Mouse (Mus musculus): ENCODE results near the gene Scp2.

Gene Scp2

DNA sequence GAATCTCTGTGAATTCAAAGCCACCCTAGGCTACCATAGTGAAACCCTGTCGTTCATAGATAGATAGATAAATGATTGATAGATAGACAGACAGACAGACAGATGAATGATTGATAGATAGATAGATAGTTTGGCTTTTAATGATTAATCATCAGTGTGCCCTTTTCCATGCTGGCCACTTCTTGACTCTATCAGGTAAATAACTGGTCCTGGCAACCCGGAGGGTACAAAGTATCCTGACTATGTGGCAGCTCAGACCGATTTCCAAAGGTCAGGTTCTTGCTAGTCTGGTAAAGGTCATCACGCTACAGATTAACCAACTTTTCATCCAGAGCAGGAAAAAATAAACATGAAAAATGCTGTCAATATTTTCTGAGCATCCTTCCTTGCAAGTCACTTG, 78.2 kb downstream of the Scp2 start:
- in situ Hi-C loops (cut with MboI; ENCODE audit: low pct_unique_long_range_greater_than_20kb in 1 of 2, low sequenced_read_pairs in 2 of 2, unreplicated experiment in 1 of 2) = no loop called here

DNA sequence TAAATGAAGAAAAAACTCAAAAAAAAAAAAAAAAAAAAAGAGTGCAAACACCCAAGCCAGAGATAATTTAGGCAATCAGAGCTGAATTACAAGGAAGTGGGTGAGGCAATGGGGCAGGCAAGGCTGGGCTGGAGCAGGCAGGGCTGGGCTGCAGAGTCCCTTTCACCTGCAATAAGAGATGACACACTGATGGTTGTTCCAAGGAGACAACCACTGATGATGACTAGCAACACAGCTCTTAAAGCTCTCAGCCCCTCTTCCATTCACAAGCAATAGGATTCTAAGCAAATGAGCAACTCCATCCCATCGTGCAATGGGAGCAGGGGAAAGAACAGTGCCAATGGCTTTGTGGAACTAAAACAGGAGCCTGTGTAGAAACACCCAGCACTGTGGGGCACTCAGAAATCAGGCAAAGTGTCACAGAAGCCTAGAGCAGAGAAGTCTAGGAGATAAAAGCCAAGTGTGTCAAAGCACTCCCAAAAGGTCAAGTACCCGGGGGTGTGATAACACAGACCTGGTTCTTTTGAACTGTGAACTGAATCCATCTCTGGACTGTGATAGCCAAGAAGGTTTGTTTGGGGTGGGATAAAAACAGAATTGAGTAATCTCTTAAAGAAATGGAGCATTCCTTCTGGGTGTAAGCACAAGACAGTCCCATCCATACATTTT, 79.5 kb downstream of the Scp2 start:
- in situ Hi-C loops (cut with MboI; ENCODE audit: low pct_unique_long_range_greater_than_20kb in 1 of 2, low sequenced_read_pairs in 2 of 2, unreplicated experiment in 1 of 2) = no loop called here

GRCm38 (mm10) chr4:108063616-108064015, 81.2 kb downstream of the Scp2 start:
- in situ Hi-C loops (cut with MboI; ENCODE audit: low pct_unique_long_range_greater_than_20kb in 1 of 2, low sequenced_read_pairs in 2 of 2, unreplicated experiment in 1 of 2) = no loop called here

DNA sequence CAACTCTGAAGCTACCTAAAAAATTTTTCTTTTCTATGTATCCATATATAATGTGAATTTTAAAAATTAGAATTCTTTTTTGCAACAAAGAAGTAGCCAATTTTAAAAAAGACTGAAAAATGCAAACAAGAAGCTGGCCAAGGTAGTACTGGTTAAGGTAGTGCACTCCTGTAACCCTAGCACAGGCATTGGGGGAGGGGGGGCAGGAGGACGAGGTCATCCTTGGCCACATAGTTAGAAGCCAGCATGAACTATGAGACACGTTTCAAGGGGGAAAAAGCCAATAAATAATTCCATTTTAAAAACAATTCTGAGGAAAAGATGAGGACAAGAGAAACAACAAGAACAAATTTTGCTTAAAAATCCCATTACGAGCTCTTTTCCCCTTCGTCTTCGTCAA, 82.3 kb downstream of the Scp2 start:
- in situ Hi-C loops (cut with MboI; ENCODE audit: low pct_unique_long_range_greater_than_20kb in 1 of 2, low sequenced_read_pairs in 2 of 2, unreplicated experiment in 1 of 2) = no loop called here

GRCm38 (mm10) chr4:108060774-108061173, 84.0 kb downstream of the Scp2 start:
- in situ Hi-C loops (cut with MboI; ENCODE audit: low pct_unique_long_range_greater_than_20kb in 1 of 2, low sequenced_read_pairs in 2 of 2, unreplicated experiment in 1 of 2) = no loop called here

- in situ Hi-C loops (cut with MboI; ENCODE audit: low pct_unique_long_range_greater_than_20kb in 1 of 2, low sequenced_read_pairs in 2 of 2, unreplicated experiment in 1 of 2) = no loop called here
Measured at GRCm38 (mm10) chr4:108059601-108060379, 85.0 kb downstream of the Scp2 start.

GRCm38 (mm10) chr4:108058166-108058565, 86.6 kb downstream of the Scp2 start:
- in situ Hi-C loops (cut with MboI; ENCODE audit: low pct_unique_long_range_greater_than_20kb in 1 of 2, low sequenced_read_pairs in 2 of 2, unreplicated experiment in 1 of 2) = no loop called here

DNA sequence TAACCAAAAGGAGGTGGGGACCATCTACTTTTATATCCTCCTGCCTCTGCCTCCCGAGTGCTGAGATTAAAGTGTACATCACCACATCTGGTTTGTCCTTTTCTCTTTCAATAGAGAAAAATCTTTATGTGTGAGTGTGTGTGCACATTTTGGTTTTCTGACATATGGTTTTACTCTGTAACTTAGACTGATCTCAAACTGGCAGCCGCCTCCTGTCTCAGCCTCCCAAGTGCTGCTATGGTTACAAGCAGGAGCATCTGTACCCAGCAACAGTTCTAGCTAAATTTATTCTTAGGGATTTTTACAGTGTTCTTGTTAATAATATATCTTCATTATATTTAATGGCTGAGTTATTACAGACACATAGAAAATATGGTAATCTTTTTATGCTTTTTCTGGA, 87.6 kb downstream of the Scp2 start:
- in situ Hi-C loops (cut with MboI; ENCODE audit: low pct_unique_long_range_greater_than_20kb in 1 of 2, low sequenced_read_pairs in 2 of 2, unreplicated experiment in 1 of 2) = no loop called here

DNA sequence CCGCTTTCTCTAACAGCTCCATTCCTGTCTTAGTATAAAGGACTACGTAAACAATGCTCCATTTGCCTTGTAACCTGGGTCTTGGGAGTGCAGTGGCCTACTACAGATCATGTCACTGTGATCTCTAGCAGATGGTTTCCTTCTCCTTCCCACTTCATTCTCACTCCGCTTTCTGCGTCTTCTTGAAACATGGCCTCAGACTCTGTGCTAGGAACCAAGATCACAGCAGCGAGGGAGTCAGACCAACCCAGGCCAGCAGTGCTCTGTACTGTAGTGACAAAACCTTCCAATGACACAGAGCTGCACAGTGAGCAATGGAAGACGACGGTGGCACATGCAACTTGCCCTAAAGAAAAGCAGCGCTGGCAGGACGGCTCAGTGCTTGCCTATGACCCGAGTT, 88.9 kb downstream of the Scp2 start:
- in situ Hi-C loops (cut with MboI; ENCODE audit: low pct_unique_long_range_greater_than_20kb in 1 of 2, low sequenced_read_pairs in 2 of 2, unreplicated experiment in 1 of 2) = no loop called here

DNA sequence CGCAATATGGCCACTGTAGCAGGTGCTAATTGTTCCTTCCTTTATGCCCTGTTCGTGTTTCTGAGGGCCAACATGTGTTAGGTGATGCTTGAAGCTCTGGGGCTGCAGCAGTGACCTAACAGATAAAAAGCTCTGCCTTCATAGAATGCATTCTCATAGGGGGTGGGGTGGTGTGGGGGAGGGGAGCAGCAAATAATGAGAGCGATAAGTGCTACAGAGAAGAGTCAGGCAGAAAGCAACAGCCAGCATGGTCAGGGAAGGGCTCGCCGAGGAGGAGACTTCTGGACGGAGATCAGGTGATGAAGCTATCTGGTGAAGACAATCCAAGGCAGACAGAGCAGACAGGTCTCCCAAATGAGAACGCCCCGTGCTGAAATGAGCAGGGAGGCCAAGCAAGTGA, 92.1 kb downstream of the Scp2 start:
- in situ Hi-C loops (cut with MboI; ENCODE audit: low pct_unique_long_range_greater_than_20kb in 1 of 2, low sequenced_read_pairs in 2 of 2, unreplicated experiment in 1 of 2) = no loop called here

DNA sequence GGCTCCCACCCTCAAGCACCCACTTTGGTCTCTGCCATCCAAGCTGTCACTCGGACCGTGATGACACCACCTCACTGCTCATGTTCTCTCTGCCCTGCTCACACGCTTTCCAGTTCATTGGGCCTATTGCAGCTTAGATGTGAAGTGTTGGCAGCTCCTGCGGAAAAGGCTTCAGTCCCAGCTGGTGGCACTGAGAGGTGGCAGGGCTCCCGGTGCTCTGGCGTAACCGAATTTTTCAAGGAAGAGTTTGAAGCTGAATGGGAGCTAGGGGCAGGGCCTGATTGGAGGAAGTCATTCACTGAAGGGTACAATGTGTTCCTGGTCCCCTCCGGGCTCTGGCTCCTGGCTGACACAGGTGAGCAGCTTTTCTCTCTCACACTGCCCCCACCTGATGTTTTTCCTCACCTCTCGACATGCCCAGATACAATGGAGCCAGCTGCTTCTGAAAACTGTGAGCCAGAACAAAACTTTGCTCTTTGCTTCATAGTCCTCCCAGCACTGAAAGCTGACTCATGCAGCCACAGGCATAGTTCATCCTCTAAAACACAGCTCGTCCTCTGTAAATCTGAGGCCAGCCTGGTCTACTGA, 93.0 kb downstream of the Scp2 start:
- in situ Hi-C loops (cut with MboI; ENCODE audit: low pct_unique_long_range_greater_than_20kb in 1 of 2, low sequenced_read_pairs in 2 of 2, unreplicated experiment in 1 of 2) = no loop called here

DNA sequence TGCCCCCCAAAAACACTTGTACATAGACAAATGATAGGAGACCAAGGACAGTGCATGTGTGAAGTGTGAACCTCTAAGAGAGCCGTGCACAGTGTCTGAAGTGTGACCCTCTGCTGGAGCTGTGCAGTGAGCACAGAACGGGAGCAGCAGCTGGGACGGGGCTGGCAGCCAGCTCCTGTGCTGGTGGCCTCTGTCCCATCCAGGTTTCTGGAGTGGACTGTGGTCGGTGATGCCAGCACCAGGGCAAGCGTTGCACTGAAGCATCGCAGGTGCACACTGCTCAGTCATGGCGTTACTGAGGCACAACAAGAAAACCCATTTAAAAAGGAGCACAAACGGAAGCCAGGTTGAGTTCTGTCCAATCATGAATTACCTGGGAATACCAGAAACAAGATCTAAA, 98.7 kb downstream of the Scp2 start:
- in situ Hi-C loops (cut with MboI; ENCODE audit: low pct_unique_long_range_greater_than_20kb in 1 of 2, low sequenced_read_pairs in 2 of 2, unreplicated experiment in 1 of 2) = no loop called here

DNA sequence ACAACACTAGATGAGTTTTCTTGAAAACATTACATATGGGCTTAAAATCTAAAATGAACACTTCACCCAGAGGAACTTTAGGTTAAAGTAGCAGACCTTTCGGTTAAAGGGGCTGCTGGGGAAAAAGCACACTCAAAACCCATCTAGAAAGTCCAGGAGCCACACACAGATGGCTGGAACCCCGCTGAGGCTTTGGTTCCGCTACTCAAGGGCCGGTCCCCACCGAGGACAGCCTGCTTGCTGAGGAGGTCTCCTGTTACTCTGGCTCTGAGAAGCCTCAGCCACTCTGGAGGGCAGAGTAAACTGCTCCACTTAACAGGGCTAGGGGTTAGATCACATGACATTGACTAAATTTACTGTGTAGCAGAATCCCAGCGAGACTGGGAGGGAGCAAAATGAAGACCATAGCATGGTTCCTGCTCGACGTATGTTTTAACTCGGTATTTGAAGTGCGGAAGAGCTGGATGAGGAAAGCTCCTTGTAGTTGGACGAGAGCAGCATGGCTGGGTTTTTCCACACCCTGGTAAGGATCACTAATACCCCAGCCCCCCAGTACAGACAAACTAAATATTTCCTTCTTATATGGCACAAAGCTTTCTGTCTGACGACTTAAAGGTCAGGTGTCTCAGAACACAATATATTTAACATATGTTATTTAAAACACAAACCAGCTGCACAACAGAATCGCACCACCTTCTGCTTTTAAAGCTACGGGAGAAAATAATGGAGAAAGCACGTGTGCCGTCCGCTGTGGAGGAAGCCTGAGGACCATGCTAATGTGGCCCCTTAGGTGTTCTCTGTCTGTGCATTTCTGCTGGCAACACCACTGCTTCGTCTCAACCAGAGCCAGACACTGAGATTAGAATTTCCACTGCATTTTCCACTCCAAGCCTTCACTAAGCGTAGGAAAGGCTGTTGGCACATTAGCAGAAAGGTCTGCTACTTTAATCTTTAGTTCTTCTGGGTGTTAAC, 99.4 kb downstream of the Scp2 start:
- in situ Hi-C loops (cut with MboI; ENCODE audit: low pct_unique_long_range_greater_than_20kb in 1 of 2, low sequenced_read_pairs in 2 of 2, unreplicated experiment in 1 of 2) = no loop called here

- in situ Hi-C loops (cut with MboI; ENCODE audit: low pct_unique_long_range_greater_than_20kb in 1 of 2, low sequenced_read_pairs in 2 of 2, unreplicated experiment in 1 of 2) = no loop called here
Measured at GRCm38 (mm10) chr4:108037027-108037426, 107.8 kb downstream of the Scp2 start.

DNA sequence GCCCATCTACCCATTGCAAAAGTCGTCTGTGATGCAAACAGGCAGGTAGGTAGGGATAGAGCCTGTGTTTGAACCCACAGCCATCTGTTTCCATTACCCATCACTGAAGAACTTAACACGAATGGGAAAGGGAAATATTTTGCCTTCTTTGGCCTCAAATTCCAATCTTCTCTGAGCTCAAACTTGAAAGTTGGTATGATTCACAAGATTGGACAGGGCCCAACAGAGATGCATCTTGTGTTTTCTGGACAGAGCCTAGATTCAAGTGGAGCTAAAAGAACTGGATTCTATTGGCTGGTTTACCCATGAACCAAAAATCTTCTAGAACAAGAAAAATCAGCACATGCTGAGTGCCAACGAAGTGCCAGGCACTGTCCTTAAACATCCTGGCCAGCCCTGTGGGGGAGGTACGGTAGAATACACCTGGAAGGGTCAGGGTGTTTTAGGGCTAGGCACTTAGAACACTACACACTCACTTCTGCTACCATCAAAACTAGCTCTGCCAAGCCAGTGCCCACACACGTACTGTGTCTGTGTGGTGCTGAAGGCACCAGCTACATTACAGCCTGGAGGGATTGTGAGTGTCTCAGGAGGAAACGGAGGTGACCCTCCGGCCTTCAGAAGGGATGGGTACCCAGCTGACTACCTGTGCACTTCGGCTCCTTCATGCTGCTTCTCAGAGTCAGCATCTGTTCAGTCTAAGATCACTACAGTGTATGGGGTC, 111.6 kb downstream of the Scp2 start:
- in situ Hi-C loops (cut with MboI; ENCODE audit: low pct_unique_long_range_greater_than_20kb in 1 of 2, low sequenced_read_pairs in 2 of 2, unreplicated experiment in 1 of 2) = no loop called here

GRCm38 (mm10) chr4:108032352-108032849, 112.4 kb downstream of the Scp2 start:
- in situ Hi-C loops (cut with MboI; ENCODE audit: low pct_unique_long_range_greater_than_20kb in 1 of 2, low sequenced_read_pairs in 2 of 2, unreplicated experiment in 1 of 2) = no loop called here

GRCm38 (mm10) chr4:108031502-108032351, 113.1 kb downstream of the Scp2 start:
- in situ Hi-C loops (cut with MboI; ENCODE audit: low pct_unique_long_range_greater_than_20kb in 1 of 2, low sequenced_read_pairs in 2 of 2, unreplicated experiment in 1 of 2) = no loop called here

All from mouse embryonic stem cell (cell line).